Mouse (Mus musculus) erythroblast, adult 5-6 weeks (primary cell): ENCODE results near the gene Gjb6. TPM values are rescaled to one million over a fixed set of nuclear protein-coding genes. Genes with fewer than 3 reads are reported as not detected.

Source experiments
- ATAC-seq: replicated peaks from 2 replicates; pipeline ENCODE4 v1.8.0; 2016; ENCODE audit warnings: moderate number of reproducible peaks, mild to moderate bottlenecking, moderate TSS enrichment, inconsistent platforms; ENCODE audit not compliant: poor library complexity, low FRiP score, severe bottlenecking
- total RNA-seq, 2 experiments: library from RNA; stranded (forward) in 1 of 2; stranded (reverse) in 1 of 2; fragments of 150-400 nt in 1 of 2; fragments of 200-764, 138-1000 nt in 1 of 2; gene quantifications; 2 replicates each; pipeline versions ENCODE4 v1.2.3 to v1.2.4; 2015 to 2017; ENCODE audit warnings: low replicate concordance in 2 of 2

Gene Gjb6
- total RNA-seq (2015; ENCODE audit: low replicate concordance) = not detected in 2 replicates
- not detected in 2 replicates for total RNA-seq (2017; ENCODE audit: low replicate concordance)

DNA sequence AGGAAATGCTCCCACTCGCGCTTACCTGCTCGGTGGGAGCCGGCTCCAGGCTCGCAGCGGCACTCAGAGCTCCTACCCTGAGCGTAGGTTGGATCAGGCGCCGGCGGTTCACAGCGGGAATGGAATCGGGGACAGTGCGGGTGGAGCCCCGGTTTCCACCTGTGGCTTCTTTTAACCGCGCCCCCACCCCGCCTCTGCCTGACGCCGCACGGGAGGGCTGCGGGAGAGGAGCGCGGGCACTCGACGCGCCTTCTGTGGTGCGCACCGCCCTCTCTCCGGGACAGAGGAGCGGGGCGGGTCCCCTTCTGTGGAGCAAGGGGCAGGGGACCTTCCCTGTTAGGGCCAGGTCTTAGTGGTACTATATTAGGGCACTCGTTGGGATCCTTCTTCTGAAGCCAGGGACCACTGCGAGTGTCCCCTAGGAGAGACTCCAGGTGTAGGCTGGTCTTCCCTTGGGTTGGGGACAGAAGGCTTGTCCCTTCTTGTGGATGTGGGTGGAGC is at the start of gene Gjb6:
Gene Gjb6, minus strand, starts transcription at position 451 of the 501 bp plus-strand sequence.
- no peak for ATAC-seq

GRCm38 (mm10) chr14:57165493-57165892 is 32.1 kb upstream of the Gjb6 start:
- ATAC-seq = no peak

- ATAC-seq = no peak
Measured at GRCm38 (mm10) chr14:57161833-57162232, 28.4 kb upstream of the Gjb6 start.

DNA sequence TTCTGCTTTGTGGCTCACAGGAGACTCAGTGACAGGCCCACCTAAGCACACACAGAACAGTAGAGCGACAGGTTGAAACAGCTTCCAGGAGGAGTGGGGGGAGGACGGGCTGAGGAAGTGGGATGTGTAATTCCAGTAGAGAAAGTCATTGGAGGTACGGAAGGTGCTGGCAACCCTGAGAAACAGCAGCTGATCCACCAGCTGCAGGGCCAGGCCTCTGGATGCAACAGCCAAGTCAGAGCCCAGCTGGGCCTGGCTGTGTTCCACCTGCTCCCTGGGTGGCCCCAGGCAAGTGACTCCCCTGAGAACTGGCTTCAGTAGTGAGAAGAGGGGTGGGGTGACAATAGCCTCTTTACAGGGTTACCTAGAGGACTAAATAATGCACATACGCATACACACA is 27.8 kb upstream of the Gjb6 start:
- no peak for ATAC-seq

DNA sequence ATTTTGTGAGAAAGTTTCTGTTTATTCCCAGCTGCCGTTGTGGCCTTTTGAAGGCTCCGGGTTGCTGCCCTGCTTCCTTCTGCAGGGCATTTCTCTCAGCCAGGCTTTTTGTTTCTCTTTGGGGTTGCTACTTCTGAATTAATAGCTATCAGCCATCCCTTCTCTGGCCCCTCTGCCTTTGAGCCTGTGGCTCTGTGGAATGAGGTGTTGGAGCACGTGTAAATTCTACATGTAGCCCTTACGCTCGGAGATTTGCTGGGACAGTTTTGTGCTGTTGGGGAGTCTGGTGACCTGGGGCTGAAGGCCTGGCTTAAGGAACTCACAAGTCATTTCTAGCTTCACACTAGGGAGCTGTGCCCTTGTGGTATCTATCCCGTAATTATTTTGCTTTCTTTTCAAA is 21.5 kb upstream of the Gjb6 start:
- ATAC-seq = no peak

DNA sequence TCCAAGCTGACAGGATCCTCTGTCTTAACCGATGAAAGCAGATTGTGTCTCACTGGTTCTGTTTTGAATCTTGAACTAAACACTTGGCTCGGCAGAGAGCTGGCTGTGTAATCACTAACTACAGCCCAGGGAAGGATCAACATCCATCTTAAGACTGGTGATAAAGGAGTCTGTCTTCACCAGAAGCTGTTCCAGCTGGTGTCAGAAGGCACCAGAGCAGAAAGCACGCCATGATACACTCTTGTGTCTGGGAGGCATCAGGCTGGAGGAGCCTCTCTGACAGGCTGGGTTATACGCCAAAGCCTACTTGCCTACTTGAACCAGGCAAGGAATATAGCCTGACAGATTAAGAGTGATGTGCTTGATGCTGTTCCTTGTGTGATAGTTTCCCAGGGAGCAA is 12.3 kb upstream of the Gjb6 start:
- no peak for ATAC-seq

- ATAC-seq = no peak
Measured at GRCm38 (mm10) chr14:57135265-57135664, 1.9 kb upstream of the Gjb6 start.

GRCm38 (mm10) chr14:57127383-57127782 is 6.0 kb downstream of the Gjb6 start:
- no peak for ATAC-seq

GRCm38 (mm10) chr14:57122295-57122694 is 11.1 kb downstream of the Gjb6 start:
- ATAC-seq = no peak

GRCm38 (mm10) chr14:57115823-57116544 is 17.4 kb downstream of the Gjb6 start, which contains the start of gene Gm4491:
TSS of gene Gm4491 (minus strand) at chr14:57115883.
- no peak for ATAC-seq

GRCm38 (mm10) chr14:57109194-57109593 is 24.2 kb downstream of the Gjb6 start:
- no peak for ATAC-seq

DNA sequence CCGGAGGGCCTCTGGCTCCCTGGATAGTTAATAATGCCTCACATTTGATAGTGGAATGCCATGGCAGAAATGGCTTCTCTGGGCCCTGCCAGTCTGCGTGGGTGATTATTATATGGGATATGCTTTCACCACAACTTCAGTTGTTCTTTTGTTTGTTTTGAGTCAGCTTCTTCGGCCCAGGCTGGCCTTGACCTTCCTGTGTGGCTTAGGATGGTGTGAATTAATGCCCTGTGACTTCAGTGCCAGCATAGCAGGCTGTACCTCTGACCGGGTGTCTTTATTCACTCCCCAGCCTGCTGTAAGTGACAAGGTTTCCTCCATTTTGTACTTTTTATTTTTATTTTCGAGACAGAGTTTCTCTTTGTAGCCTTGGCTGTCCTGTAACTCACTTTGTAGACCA is 25.5 kb downstream of the Gjb6 start:
- ATAC-seq = no peak

- ATAC-seq = no peak
Measured at GRCm38 (mm10) chr14:57107091-57107490, 26.3 kb downstream of the Gjb6 start.

DNA sequence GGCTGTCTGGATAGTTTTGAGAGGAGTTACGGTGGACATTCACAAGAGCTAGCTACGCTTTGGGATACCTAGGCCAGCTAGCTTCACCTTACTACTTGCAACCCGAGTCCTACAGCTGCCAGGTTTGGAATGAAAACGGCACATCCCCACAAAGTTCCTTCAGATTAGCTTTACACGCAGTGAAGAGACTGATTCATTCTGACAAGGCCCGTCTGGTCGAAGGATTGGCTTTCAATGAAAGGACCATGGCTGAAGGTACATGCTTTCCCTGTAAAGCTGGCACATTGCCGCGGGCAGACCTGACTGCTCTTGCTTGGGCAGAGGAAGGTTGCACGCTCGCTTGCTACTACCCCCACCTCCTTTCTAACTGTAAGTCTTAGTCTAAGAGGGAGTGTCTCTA is 27.7 kb downstream of the Gjb6 start:
- ATAC-seq = no peak

- ATAC-seq = no peak
Measured at GRCm38 (mm10) chr14:57105111-57105510, 28.3 kb downstream of the Gjb6 start.

DNA sequence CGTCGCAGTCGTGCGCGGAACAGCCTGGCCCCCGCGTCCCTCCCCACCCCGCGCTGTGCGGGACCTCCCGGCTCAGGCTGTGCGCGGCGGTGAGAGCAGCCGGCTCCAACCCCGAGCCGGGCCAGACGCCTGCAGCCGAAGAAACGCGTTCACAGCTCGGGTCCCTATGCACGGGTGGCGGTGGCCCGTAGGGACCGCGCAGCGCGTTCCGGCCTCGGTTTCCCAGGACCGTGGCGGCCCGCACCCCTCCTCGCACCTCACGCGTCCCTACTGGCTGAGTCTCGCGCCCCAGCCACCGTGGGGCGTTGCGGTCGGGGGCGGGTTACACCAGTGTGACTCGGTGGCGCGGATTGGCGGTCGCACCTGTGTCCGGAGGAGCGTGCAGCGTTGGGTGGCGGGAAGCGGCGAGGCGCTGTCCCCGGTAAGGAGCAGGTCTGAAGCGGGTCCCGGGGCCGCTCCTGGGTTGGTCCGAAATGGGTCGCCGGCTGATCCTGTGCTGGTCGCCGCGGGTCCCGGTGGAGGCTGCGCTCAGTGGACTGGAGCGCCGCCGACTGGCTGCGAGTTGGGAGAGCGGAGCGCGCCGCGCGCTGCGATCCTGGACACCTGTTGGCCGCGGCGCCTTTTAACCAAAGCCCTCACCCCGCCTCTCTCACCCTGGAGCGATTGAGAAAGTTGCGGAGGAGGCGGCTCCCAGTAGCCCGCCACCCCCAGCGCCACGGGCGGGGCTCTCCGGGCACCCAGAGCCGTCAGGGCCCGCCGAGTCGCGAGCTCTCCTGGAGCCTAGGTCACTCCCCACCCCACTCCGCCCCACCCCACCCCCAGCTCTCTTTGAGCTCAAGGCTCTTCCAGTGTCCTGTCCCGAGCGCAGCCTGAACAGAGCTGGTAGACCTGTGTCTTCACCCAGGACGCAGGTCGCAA is 29.0 kb downstream of the Gjb6 start, which contains the start of gene Gjb2:
Gene Gjb2, minus strand, starts transcription at position 597 of the 918 bp plus-strand sequence.
- ATAC-seq = no peak

DNA sequence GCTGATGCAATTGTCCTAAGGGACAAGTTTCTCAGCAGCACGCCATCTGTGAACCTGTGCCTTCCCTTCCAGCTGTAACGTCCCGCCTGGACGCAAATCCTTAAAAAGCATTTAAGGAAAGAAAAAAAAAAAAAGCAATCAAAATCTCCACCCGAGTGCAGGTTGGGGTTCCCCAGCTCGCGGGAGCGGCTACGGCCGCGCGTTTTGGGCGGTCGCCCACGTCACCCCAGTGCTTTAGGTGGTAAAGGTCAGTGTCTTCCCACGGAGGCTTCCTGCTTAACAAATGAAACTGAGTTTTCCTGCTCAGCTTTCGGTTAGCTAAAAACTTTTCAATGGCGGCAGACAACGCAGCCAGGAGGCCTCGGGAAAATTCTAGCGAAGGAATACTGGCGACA is 29.7 kb downstream of the Gjb6 start:
- ATAC-seq = no peak

DNA sequence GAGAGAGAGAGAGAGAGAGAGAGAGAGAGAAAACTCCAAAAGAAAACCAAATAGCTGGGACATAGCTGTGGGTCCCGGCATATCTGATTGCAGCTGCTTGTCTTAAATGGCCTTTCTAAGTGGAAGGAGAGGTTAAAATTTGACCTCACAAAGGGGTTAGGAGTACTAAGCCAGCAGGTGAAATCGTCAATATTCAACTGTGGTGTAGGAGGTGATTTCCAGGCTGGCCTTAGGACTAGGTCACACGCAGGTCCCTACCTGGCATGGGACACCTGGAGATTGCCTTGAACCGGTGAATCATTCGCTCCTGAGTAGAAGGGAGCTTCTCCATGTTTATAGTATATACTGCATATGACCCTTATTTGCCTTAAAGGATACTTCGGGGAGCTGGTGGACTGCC is 30.3 kb downstream of the Gjb6 start:
- ATAC-seq = no peak

- no peak for ATAC-seq
Measured at GRCm38 (mm10) chr14:57101623-57102022, 31.8 kb downstream of the Gjb6 start.

DNA sequence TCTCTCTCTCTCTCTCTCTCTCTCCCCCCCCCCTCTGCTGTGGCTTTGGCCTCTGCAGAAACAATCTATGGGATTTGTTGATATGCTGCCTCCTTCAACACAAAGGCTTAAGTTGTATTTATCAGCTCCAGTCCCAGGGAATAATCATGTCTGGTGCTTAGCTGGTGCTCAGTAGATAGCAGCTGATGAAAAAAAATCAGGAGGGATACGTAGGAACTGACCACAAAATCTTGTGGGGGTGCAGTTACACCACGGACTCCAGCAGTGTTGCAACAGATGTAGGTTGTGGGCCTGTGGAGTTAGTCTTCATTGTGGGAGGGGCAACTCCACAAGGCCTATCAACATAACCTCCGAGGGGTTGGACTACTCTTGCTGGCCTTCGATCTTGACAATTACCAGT is 37.6 kb downstream of the Gjb6 start:
- ATAC-seq = no peak

GRCm38 (mm10) chr14:57093029-57093428 is 40.4 kb downstream of the Gjb6 start:
- no peak for ATAC-seq
